Mouse (Mus musculus) T-helper 17 cell (primary cell): ENCODE results near the gene Mmp25.

Experiments used
- in situ Hi-C, 2 experiments: fragments of 300-600 bp; cut with MboI, MseI; formaldehyde crosslinking; loops; 1 replicate in 1 of 2; 2 replicates in 1 of 2; pipeline ENCODE4 v1.15.1; 2025; ENCODE audit warnings: high pct_unique_total_duplicates in 2 of 2

Mmp25 gene

DNA sequence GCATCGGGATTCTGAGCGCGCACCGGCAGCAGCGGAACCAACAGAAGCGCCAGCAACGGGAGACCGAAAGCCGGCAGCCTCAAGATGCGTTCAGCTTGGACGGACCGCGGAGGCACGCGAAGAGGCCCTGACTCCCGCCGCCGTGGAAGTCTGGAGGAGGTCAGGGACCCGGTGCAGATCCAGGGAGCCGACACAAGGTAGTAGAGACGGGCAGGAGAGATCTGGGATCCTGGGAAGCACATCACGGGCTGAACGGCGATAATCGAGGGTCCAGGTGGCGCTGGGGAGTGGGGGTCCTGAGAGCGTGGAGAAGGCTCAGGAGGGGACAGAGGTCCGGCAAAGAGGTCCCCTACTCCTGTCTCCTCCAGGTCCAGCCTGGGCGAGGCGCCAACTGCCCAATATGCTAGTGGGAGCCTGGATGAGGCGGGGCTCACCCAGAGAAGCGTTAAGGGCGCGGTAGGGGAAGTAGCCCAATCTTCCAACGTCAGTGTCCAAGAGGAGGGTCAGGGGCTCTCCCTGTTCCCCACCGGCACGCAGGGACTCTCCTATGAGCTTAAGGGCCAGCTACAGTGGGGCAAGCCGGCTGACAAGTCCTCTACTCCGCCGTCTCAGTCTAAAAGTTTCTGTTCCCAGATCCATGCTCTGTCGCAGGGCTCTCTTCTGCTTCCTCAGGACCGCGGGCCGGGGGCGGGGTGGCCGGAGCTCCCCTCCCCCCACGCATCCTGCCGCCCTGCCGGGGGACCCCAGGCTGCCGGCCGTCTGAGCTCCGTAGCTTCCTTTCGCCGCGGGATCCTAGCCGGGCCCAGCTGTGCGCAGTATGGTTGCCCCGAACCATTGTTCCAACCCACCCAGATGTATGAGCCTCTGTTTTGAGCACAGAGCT is at the start of gene Mmp25:
Mmp25 (minus strand) TSS at position 665 of the 883 bp plus-strand sequence.
- in situ Hi-C loops = no loop called here

DNA sequence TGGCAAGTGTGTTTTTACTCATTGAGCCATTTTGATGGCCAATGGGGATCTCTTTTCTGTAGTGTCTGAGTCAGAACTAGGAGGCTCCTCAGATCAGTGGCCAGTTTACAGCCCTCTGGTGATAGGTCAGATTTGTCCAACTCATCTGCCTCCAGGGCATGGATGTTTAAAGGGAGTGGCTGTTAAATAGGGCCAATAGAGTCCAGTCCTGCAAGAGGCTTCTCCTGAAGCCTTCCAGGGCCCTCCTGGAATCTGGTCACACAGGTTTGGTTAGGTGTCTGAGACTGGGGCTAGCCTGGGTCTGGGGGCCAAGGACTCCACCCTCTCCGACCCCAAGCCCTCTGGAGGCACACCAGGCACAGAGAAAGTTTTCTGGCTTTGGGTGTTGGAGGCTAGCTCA is 49.4 kb upstream of the Mmp25 start:
- in situ Hi-C loops = no loop called here

DNA sequence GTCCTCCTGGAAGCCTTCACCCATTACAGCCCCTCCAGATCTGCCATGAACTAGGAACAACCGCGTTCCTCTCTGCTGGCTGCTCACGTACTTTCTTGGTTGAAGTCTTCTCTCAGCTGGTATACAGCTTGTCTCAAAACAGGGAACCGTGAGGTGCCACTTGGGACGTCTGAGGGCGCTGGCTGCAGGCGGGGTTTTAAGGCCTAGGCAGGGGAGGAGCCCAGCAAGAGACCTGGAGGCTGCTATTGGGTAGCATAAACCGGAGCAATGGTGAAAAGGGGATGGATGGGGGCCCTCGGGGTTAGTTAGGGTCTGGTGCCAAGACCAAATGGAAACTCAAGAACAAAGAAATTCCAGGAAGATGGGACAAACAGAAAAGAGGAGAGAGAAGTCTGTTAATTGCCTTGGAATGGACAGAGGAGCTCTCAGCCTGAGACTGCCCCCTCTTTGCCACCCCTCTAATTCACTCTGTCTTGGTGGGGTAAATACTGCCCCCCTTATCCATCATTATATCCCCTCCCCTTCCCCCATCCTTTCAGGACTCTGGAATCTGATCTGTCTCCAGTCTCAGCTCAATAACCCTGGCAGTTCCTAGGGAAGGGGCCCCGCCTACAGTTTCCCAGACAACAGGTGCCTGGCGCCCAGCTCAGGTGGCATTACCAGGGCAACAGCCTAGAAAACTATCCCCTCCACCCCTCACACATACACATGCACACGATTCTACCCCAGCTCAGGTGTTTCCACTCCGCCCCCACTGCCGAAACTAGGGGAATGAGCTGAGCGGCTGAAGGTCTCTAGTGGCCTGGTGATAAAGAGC is 39.0 kb upstream of the Mmp25 start, which contains the start of gene Cldn9:
Cldn9 (minus strand) TSS at position 171 of the 817 bp plus-strand sequence.
- in situ Hi-C loops = no loop called here

DNA sequence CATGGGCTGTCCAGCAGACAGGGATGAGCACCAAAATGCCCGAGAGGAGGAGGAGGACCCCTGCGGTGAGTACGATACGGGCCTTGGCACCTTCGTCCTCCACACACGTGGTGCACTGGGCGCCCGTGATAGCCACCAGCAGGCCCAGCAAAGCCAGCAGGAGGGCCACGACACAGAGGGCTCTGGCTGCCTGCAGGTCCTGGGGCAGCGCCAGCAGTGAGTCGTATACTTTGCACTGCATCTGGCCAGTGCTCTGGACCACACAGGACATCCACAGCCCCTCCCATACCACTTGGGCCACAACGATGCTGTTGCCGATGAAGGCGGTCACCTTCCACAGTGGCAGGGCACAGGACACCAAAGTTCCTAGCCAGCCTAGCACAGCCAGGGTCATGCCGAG is 38.1 kb upstream of the Mmp25 start:
- in situ Hi-C loops = no loop called here

DNA sequence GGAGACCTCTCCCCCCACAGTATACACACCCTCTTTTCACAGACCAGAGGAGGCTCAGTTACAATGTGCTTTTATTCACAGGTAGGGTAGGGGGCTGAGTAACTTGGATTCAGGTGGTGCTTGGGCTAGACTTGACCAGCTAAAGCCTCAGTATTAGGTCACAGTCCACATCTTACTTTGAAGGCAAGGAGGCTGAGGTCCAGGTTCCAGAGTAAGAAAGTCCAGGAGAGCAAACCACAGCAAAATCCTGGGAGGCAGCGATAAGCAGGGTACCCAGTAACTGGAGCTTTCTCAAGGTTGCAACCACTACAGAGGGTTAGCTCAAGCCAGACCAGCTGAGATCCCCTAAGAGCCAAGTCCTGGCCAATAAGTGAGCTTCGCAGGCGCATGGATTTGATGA is 37.5 kb upstream of the Mmp25 start:
- in situ Hi-C loops = no loop called here

DNA sequence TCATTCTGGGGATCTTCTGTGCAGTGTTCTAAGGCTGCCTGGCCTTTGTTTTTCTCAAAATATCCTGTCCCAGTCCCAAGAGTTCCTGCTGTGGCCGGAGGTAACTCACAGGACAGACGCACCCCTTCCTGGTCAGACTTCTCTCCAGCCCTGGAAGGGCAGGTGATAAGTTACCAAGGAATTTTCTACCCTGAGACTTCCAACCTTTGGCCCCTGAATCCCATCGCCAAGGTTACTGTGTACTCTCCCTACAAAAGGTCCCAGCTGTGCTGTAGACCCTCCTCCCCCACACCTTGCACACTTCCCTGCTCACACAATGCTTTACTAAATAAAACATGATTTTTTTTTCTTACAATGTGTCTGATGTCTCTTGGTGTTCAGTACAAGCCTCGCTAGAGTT is 37.0 kb upstream of the Mmp25 start:
- in situ Hi-C loops = no loop called here

DNA sequence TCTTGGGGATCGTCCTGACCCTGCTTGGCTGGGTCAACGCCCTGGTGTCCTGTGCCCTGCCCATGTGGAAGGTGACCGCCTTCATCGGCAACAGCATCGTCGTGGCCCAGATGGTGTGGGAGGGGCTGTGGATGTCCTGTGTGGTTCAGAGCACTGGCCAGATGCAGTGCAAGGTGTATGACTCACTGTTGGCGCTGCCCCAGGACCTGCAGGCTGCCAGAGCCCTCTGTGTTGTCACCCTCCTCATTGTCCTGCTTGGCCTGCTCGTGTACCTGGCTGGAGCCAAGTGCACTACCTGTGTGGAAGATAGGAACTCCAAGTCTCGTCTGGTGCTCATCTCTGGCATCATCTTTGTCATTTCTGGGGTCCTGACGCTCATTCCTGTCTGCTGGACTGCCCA is 36.0 kb upstream of the Mmp25 start:
- in situ Hi-C loops = no loop called here

DNA sequence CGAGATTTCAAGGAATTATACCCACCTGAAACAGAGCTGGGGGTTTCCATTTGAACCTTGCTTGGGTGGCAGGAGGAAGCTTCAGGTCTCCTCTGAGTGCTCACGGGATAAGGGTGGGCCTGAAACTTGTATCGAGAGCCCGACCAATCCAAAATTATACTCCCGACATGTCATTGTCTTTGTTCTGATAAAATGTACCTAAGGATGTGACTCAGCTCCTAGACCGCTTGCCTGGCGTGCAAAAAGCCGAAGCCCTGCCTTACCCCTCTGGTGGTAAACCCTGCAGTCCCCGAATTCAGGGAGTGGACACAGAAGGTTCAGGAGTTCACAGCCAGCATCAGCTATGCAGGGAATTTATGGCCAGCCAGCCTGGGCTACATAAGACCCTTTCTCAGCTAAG is 35.3 kb upstream of the Mmp25 start:
- in situ Hi-C loops = no loop called here

DNA sequence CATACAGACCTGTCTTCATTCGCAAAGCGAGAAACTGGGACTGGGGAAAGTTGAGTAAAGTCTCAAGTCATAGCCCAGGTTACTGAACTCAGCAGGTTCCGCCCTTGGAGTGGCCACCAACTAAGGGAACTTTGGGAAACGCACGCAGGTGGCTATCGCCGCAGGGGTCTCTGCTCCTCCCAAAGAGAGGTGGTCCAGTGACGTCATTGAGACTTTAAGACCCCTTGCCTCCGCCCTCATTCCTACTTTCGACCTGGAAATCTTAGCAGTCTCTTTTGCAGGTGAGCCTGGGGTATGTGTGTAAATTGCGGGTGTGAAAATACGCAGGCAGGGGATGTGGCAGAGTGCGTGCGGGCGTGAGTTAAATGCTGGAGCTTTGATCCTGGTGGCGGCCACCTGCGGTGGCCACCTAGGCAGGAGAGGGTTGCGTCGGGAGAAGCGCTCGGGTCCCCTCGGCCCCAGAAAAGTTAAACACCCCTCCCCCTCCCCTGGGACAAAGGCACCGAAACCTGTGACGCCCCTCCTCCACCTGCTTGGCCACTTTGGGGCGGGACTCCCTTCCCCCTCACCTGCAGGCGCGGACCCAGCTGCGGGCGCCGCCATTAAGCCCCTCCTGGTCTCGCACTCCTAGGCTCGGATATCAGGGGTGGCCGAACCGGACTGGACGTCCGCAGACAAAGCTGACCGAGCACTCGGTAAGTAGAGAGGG is 34.2 kb upstream of the Mmp25 start, which contains the start of gene Cldn6:
Cldn6 (plus strand) TSS at position 123 of the 709 bp plus-strand sequence.
- in situ Hi-C loops = no loop called here

DNA sequence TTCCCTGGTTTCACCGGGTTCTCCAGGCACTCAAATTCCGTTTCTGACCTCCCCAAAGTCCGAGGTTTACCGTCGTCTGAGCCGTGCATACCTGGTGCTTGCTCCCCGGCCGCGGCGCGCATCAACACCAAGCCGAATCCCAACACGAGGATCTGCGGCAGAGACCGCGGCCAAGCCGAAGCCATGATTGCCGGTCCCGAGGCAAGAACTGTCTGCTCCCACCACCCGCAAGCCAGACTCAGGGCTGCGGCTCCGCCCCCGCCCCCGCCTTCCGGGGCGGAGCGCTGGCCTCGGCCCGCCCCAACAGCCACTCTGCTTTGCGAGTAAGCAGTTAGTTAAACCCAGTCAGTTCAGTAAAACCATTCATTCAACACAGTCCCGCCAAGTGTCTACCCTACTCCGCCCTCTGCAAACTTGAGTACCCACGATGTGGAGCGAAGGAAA is 32.2 kb upstream of the Mmp25 start, which contains the start of gene Tnfrsf12a:
Tnfrsf12a (minus strand) TSS at position 233 of the 444 bp plus-strand sequence.
- in situ Hi-C loops = no loop called here

DNA sequence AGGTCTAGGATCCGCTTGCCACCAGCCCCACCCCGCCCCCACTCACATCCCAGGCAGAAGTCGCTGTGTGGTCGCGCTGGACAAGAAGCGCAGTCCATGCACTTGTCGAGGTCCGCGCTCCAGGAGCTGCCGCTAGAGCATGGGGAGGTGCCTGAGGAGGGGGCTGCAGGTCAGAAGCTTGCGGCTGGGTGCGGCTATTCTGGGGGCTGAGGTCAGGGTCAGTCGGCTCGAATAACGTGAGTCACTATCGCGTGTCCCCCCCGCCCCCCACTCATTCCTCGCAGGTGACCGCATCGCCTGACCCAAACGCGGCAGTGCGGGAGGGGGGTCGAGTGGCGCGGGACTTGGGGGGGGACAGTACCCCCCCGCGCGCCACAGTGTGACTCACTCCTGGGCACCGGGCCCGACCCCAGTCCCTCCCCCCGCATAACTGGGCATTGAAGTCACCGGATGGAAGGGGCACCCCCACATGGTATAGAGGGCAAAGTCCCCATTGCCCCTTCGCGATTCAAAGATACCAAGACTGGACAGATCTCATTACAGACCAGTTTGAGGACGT is 31.5 kb upstream of the Mmp25 start:
- in situ Hi-C loops = no loop called here

DNA sequence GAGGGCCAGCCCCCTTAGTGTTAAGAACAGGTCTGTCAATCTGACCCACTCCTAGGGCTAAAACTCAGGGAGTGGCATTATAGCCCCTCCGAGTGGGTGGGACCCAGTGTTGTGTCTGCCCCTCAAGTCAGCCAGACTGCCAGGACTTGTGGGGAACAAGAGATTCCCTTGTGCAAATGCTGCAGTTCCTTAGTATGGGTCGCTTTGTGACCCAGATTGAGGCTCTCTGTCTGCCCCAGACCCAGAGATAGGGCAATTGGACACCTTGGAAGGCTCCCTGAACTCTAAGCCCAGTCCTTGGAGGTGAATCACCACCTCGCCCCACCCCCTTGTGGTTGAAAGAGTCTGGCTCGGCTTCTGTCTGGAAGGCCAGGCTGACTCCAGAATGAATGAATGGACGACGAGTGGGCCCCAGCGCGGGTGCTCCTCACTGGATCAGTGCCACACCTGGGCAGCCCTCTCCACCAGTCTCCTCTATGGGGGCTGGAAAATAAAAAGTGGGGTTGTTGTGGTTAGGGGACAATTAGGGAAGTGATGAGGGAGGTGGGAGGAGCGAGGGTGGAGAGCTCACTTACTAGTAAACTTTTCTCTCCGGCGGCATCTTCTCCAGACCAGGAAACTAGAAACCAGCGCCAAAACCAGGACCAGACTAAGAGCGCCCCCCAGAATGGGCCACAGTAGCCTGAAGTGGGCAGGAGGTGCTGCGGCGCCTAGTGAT is 30.6 kb upstream of the Mmp25 start:
- in situ Hi-C loops = no loop called here

DNA sequence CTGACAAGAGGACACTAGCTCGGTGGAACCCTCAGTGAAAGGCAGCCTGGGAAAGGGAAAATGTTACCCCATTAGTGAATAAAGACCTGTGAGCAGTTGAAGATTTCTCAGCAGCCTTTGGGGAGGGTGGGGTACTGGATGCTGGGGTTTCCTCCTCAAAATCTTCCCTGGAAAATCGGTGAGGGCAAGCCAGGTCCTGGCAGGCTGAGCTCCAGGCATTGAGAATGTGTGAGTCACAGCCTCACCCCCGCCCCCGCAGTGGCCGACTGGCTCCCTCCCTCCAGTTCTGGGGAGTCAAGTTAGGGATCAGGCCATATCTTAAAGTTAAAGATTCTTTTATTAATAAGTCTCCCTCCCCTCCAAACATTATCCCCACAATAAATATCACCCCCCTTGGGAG is 30.1 kb upstream of the Mmp25 start:
- in situ Hi-C loops = no loop called here

DNA sequence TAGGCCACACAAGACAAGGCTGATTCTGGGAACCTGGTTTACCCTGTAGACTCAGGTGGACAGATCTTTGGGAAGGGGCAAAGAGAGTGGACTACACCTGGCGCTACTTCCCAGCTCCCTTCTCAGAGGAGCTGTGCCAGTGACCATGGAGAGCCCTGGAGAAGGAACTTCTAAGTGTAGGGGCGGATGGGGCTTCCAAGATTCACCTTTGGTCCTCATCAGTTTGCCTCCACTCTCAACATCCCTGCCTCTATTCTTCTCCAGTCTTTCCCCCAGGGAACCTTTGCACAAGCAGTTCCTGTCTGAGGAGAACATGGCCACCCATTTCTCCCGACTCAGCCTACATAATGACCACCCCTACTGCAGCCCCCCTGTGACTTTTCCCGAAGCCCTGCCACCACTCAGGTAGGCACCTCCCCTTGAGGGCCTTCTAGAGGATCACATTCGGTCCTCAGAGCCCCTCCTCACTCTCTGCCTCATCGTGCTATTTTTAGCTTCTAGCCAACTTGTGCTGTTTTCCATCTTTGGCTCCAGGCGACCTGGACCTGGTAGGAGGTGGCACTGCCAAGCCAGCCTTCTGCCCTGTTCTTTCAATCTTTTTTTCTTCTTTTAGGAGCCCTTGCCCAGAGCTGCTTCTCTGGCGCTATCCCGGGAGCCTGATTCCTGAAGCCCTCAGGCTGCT is 29.3 kb upstream of the Mmp25 start:
- in situ Hi-C loops = no loop called here

DNA sequence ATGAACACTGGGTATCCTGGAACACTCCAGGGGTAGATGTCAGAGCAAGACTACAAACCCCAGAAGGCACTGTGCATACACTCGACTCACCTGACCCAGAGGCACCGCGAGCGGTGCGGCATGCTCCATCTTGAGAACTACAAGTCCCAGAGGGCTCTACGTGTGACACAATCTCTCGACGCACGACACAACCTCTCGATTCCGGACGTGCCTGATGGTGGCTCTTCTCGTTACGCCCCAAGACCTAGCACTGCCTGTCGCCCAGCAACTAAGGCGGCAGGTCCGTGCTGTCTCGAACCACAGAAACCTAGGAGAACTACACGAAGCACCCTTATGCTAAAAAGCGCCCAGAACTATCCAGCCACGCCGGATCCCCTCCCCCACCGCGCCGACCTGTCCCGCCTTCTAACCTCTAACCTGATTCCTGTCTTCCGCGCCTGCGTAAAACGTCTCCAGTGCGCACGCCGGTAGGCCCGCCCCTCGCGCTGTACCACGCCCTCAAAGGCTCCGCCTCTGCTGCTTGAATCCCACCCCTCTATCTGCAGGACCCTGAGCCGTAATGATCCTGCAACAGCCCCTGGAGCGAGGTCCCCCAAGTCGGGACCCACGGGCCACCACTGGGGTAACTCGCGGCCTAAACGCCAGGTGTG is 28.5 kb upstream of the Mmp25 start, which contains the start of the genes Hcfc1r1 and Thoc6:
Hcfc1r1 (plus strand) TSS at position 173 of the 650 bp plus-strand sequence.
Thoc6 (minus strand) TSS at position 459 of the 650 bp plus-strand sequence.
- in situ Hi-C loops = no loop called here

DNA sequence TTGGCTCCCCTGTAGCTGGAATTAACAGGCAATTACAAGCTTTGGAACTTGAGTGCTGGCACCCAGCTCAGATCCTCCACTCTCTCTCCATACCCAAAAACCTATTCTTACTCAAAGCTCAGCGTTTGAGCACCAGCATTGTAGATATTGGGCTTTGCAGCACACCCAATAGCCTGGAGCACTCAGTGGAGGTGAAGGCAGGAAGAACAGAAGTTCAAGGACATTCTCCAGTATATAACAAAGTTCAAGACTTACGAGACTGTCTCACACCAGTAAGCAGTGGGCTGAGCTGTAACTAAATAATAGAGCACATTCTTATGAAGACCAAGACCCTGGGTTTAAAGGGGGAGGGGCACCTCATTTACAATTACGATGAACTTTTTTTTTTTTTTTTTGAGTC is 27.7 kb upstream of the Mmp25 start:
- in situ Hi-C loops = no loop called here

DNA sequence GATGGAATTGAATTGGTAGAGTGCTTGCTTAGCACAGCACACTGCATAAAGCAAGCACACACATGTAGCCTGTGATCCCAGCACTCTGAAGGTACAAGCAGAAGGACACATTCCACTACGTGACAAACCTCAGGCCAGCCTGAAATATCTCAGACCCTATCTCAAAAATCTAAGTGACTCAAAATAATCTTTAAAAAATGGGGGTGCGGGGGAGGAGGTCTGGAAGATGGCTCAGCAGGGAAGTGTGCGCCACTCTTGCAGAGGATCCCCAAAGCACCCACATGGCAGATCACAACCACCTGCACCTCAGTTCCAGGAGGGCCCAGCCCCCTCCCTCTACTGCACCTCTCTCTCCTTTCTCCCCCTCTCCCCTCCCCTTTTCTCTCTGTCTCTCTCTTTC is 26.4 kb upstream of the Mmp25 start:
- in situ Hi-C loops = no loop called here

DNA sequence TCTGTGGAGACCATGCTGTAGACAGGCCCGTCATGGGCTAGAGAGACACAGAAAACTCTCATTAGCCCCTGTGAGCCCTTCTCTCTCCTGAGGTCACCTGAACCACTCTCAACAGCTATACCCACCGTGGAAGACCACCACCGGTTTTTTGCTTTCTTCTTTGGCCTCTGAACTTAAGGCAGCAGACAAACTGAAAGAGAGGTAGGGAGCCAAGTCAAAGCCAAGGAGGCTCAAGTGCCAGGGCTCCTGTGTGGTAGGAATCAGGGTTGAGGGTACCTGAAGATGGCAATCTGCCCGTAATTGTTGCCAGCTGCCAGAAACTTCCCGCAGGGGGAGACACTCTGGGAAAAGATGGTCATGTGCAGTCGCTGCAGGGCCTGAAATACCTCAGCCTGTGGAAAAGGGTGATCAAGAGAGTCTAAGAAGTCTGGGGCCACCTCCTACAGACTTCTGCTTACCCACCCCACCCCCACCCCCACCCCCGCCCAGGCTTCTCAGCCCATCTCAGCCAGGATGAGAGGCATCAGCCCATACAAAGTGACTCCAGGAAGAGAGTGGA is 25.5 kb upstream of the Mmp25 start:
- in situ Hi-C loops = no loop called here

DNA sequence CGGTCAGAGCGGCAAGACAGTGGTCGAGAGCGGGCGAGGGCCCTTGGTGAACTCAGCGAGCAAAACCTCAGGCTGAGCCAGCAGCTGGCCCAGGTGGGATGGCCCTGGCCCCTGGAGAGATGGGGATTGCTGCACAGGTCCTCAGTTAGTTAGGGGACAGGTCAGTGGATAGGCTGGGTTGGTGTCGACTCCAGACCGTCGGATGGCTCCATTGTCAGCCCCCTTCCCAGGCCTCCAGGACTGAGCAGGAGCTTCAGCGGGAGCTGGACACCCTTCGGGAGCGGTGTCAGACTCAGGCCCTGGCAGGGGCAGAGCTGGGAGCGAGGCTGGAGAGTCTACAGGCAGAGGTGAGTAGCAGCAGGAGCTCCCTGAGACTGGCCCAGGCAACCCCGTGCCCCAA is 20.4 kb upstream of the Mmp25 start:
- in situ Hi-C loops = loop anchor here (5.0 kb wide), 1 partner anchor 42 kb away; no protein-coding TSS in a partner anchor
